Mouse (Mus musculus) megakaryocyte, embryonic 14.5 days (primary cell): Measurements from ENCODE around the gene Sort1.

Source experiments
- FLI1 ChIP-seq: IDR thresholded peaks from 2 replicates; pipeline ENCODE4 v1.6.1; 2012; ENCODE audit warnings: low read length, inconsistent platforms, mixed read lengths
- GATA1 ChIP-seq: IDR thresholded peaks from 3 replicates; pipeline ENCODE4 v1.6.1; 2012; ENCODE audit warnings: mixed read lengths, low read length, inconsistent platforms, borderline replicate concordance

DNA sequence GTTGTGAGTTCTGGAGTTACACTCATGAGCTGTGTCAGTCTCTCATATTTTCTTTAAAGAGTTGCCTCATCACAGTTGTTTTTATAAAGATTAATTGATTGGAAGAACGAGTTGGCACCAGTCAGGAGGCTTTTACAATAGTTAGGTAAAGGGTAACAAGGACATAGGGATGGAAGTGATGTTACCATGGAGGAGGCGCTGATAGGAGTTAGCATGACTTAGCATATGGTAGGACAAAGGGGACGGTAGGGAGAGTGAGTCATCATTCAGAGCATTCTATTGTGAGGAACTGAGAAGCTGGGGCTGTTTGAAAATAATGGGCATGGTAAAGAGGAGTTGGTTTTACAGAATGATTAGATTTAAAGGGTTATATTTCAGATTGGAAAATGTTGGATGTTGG lies 24.6 kb upstream of the Sort1 start:
- no peak for TF ChIP-seq GATA1
- no peak for TF ChIP-seq FLI1
